Mouse (Mus musculus): Measurements from ENCODE around the gene Ago3.

Gene Ago3

GRCm38 (mm10) chr4:126423866-126424265 is 5.5 kb downstream of the Ago3 start:
- DNase-seq (ENCODE audit: low spot score in 2 of 2), result no peak

GRCm38 (mm10) chr4:126415707-126416106 is 13.6 kb downstream of the Ago3 start:
- no peak for DNase-seq (ENCODE audit: low spot score in 2 of 2)

GRCm38 (mm10) chr4:126412526-126412925 is 16.8 kb downstream of the Ago3 start:
- DNase-seq (ENCODE audit: low spot score in 2 of 2), result no peak

- DNase-seq (ENCODE audit: low spot score in 2 of 2), result peak; percentile 5 to 17
Observed at GRCm38 (mm10) chr4:126371497-126371896, 57.9 kb downstream of the Ago3 start.

GRCm38 (mm10) chr4:126360069-126360468 is 69.3 kb downstream of the Ago3 start:
- no peak for DNase-seq (ENCODE audit: low spot score in 2 of 2)

- DNase-seq (ENCODE audit: low spot score in 2 of 2), result no peak
Observed at GRCm38 (mm10) chr4:126343451-126343850, 85.9 kb downstream of the Ago3 start.

GRCm38 (mm10) chr4:126339461-126339860 is 89.9 kb downstream of the Ago3 start:
- no peak for DNase-seq (ENCODE audit: low spot score in 2 of 2)

- DNase-seq (ENCODE audit: low spot score in 2 of 2), result no peak
Observed at GRCm38 (mm10) chr4:126332358-126332757, 97.0 kb downstream of the Ago3 start.

- DNase-seq (ENCODE audit: low spot score in 2 of 2), result no peak
Observed at GRCm38 (mm10) chr4:126331751-126332150, 97.6 kb downstream of the Ago3 start.

GRCm38 (mm10) chr4:126330295-126330694 is 99.1 kb downstream of the Ago3 start:
- no peak for DNase-seq (ENCODE audit: low spot score in 2 of 2)

- no peak for DNase-seq (ENCODE audit: low spot score in 2 of 2)
Observed at GRCm38 (mm10) chr4:126326036-126326435, 103.3 kb downstream of the Ago3 start.

- DNase-seq (ENCODE audit: low spot score in 2 of 2), result no peak
Observed at GRCm38 (mm10) chr4:126325281-126325861, 104.0 kb downstream of the Ago3 start, which contains the start of gene Tekt2. Gene Tekt2, minus strand, starts transcription at chr4:126325688.

GRCm38 (mm10) chr4:126324861-126325260 is 104.5 kb downstream of the Ago3 start:
- no peak for DNase-seq (ENCODE audit: low spot score in 2 of 2)

GRCm38 (mm10) chr4:126322646-126323045 is 106.7 kb downstream of the Ago3 start:
- DNase-seq (ENCODE audit: low spot score in 2 of 2), result no peak

- no peak for DNase-seq (ENCODE audit: low spot score in 2 of 2)
Observed at GRCm38 (mm10) chr4:126321854-126322511, 107.4 kb downstream of the Ago3 start.

- DNase-seq (ENCODE audit: low spot score in 2 of 2), result peak; percentile 98 to 99
Observed at GRCm38 (mm10) chr4:126321111-126321853, 108.1 kb downstream of the Ago3 start, which contains the start of gene Adprhl2. Gene Adprhl2, minus strand, starts transcription at chr4:126321703.

- DNase-seq (ENCODE audit: low spot score in 2 of 2), result no peak
Observed at GRCm38 (mm10) chr4:126319806-126320205, 109.5 kb downstream of the Ago3 start.

GRCm38 (mm10) chr4:126316443-126317040 is 112.8 kb downstream of the Ago3 start:
- DNase-seq (ENCODE audit: low spot score in 2 of 2), result no peak

- DNase-seq (ENCODE audit: low spot score in 2 of 2), result no peak
Observed at GRCm38 (mm10) chr4:126315931-126316330, 113.4 kb downstream of the Ago3 start.

GRCm38 (mm10) chr4:126314393-126314792 is 115.0 kb downstream of the Ago3 start:
- no peak for DNase-seq (ENCODE audit: low spot score in 2 of 2)

GRCm38 (mm10) chr4:126313202-126313601 is 116.2 kb downstream of the Ago3 start:
- DNase-seq (ENCODE audit: low spot score in 2 of 2), result no peak

GRCm38 (mm10) chr4:126311566-126312200 is 117.7 kb downstream of the Ago3 start:
- DNase-seq (ENCODE audit: low spot score in 2 of 2), result no peak
